Mouse (Mus musculus): ENCODE data around the gene Nap1l1.

- no peak for TF ChIP-seq CTCF (IDR thresholded peaks at IDR 0.05; ENCODE audit: control insufficient read depth, insufficient read depth, low read length)
- no peak for TF ChIP-seq POLR2A (IDR thresholded peaks at IDR 0.05; ENCODE audit: borderline replicate concordance, control insufficient read depth, low read depth, low read length)
Measured at GRCm38 (mm10) chr10:111476301-111476700, 3.3 kb downstream of the Nap1l1 start.

Measured in bone marrow, adult 2 months (tissue).